In genomic region chr6:125922746-125923145, GRCm38 (mm10) we compare ENCODE assay signal across 18 mouse cellular contexts.
DNase-seq lines count a peak whose midpoint lies in the region; ATAC-seq and TF ChIP-seq lines count a peak whose summit lies in the region.
"Had no signal": no experiment of that assay in that cellular context is flagged by ENCODE, and none has a peak within 500 bp of the region (broad histone marks: within the 10 kb centered on the region; RNA-seq: fewer than 3 reads in every experiment).

No protein-coding gene starts in this region.

- peak; percentile 30 for DNase-seq in layer of hippocampus, adult 9-11 months
- DNase-seq in layer of hippocampus, postnatal 25 days (ENCODE audit: extremely low spot score in 1 of 2, low spot score in 1 of 2) = no peak
- peak; percentile 27 for DNase-seq in midbrain, postnatal 0 days (ENCODE audit: low spot score)
- peak; percentile 28 for DNase-seq in cerebellum, adult 9-10 months
- no peak for DNase-seq in right cerebral cortex, postnatal 14 days
- DNase-seq in B cell, adult 2 months = no peak
- DNase-seq: embryo, embryonic 11 days; gastrocnemius, postnatal 36 days; kidney, adult 8-10 months; kidney, postnatal 25 days; liver, postnatal 0 days; thymus, adult 2 months had no signal

- no peak overlapping the region for H3K4me2 ChIP-seq in midbrain, postnatal 0 days (ENCODE audit: low read depth, low read length, poor library complexity, severe bottlenecking)
- no peak overlapping the region for H3K4me2 ChIP-seq in midbrain, embryonic 15.5 days
- H3K4me2 ChIP-seq: midbrain, embryonic 13.5 days; stomach, embryonic 15.5 days had no signal

- no peaks in the 10 kb centered on the region for H3K4me1 ChIP-seq in midbrain, postnatal 0 days (ENCODE audit: insufficient read depth, low read length)
- H3K4me1 ChIP-seq in midbrain, embryonic 15.5 days = no peaks in the 10 kb centered on the region
- H3K4me1 ChIP-seq: hindbrain, embryonic 10.5 days; midbrain, embryonic 13.5 days; stomach, embryonic 15.5 days had no signal

- H3K9ac ChIP-seq in midbrain, postnatal 0 days (replicated peaks; ENCODE audit: low read length, poor library complexity, severe bottlenecking) = no peak overlapping the region
- no peak overlapping the region for H3K9ac ChIP-seq in midbrain, embryonic 15.5 days
- H3K9ac ChIP-seq: liver, postnatal 0 days; midbrain, embryonic 13.5 days; stomach, embryonic 15.5 days had no signal

- ATAC-seq in midbrain, postnatal 0 days (ENCODE audit: low FRiP score) = no peak
- no peak for ATAC-seq in midbrain, embryonic 15.5 days (replicated peaks)
- ATAC-seq: forebrain, embryonic 16.5 days; liver, postnatal 0 days; midbrain, embryonic 13.5 days had no signal

- H3K36me3 ChIP-seq in midbrain, postnatal 0 days (ENCODE audit: insufficient read depth, low read length) = no peaks in the 10 kb centered on the region
- H3K36me3 ChIP-seq in midbrain, embryonic 15.5 days (replicated peaks) = no peaks in the 10 kb centered on the region
- H3K36me3 ChIP-seq: hindbrain, embryonic 10.5 days; midbrain, embryonic 13.5 days; stomach, embryonic 15.5 days had no signal

- no peak overlapping the region for H3K4me3 ChIP-seq in midbrain, postnatal 0 days (ENCODE audit: low read depth, low read length)
- H3K4me3 ChIP-seq in midbrain, embryonic 15.5 days = no peak overlapping the region
- H3K4me3 ChIP-seq: hindbrain, embryonic 10.5 days; midbrain, embryonic 13.5 days; myocyte; stomach, embryonic 15.5 days had no signal

- no peak for TF ChIP-seq CTCF in midbrain, postnatal 0 days (IDR thresholded peaks at IDR 0.05)

- H3K9me3 ChIP-seq in midbrain, postnatal 0 days (ENCODE audit: low read length) = no peaks in the 10 kb centered on the region
- no peaks in the 10 kb centered on the region for H3K9me3 ChIP-seq in midbrain, embryonic 15.5 days
- H3K9me3 ChIP-seq: hindbrain, embryonic 10.5 days; midbrain, embryonic 13.5 days; stomach, embryonic 15.5 days had no signal

- no peak overlapping the region for H3K27ac ChIP-seq in midbrain, postnatal 0 days (ENCODE audit: low read depth, low read length)
- H3K27ac ChIP-seq in midbrain, embryonic 15.5 days = no peak overlapping the region
- H3K27ac ChIP-seq: hindbrain, embryonic 10.5 days; midbrain, embryonic 13.5 days; stomach, embryonic 15.5 days had no signal

- no peaks in the 10 kb centered on the region for H3K27me3 ChIP-seq in midbrain, postnatal 0 days (ENCODE audit: insufficient read depth, low read length)
- no peaks in the 10 kb centered on the region for H3K27me3 ChIP-seq in midbrain, embryonic 15.5 days (replicated peaks)
- H3K27me3 ChIP-seq: midbrain, embryonic 13.5 days; stomach, embryonic 15.5 days had no signal

- 71% methylated on average over 3 of the region's 3 CpGs for WGBS in midbrain, postnatal 0 days
- 71% methylated on average over 3 of the region's 3 CpGs for WGBS in midbrain, embryonic 15.5 days

Comparison
In these comparisons a context has a peak if more than half of its experiments do, and no peak if none do; other contexts are left out.
1. DNase-seq: peak in layer of hippocampus, adult 9-11 months (single experiment), midbrain, postnatal 0 days (single experiment) and cerebellum, adult 9-10 months (single experiment); none in layer of hippocampus, postnatal 25 days (0 of 2), right cerebral cortex, postnatal 14 days (single experiment) and B cell, adult 2 months (0 of 2).